Mouse (Mus musculus) heart, adult 2 months (tissue): ENCODE measurements around the gene Usp10.

Experiments used
- CTCF ChIP-seq: fragments of 200-600 bp; IDR thresholded peaks from 2 replicates; pipeline ENCODE4 v1.8.1; 2022; ENCODE audit warnings: antibody characterized with exemption, mild to moderate bottlenecking, moderate library complexity
- POLR2A ChIP-seq: fragments of 200-500 bp; IDR thresholded peaks from 2 replicates; pipeline ENCODE4 v1.6.1; 2011; ENCODE audit warnings: mild to moderate bottlenecking, low read depth, low read length, control low read depth; ENCODE audit not compliant: insufficient read depth

DNA sequence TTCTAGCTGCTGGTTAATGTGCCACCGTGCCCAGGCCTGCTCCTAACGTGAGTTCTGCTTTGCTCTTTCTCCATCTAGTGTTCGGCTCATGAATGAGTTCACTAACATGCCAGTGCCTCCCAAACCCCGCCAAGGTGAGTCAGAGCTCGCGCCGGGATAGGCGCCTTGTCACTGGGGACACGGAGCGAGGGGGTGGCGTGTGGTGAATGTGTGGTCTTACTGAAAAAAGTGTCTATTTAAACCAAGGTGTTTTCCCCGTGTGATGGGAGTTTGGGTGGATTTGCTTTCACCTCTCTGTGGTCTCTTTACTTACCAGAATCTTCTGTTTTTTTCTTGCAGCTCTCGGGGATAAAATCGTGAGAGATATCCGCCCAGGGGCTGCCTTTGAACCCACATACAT, 38.2 kb downstream of the Usp10 start:
- TF ChIP-seq POLR2A (no peak), CTCF (no peak)
